Comparison of ENCODE assay signal across 14 mouse cellular contexts in genomic region chr10:23548322-23548721, GRCm38 (mm10).
"Had no signal": no experiment of that assay in that cellular context is flagged by ENCODE, and none has a peak within 500 bp of the region (broad histone marks: within the 10 kb centered on the region; RNA-seq: fewer than 3 reads in every experiment).

No protein-coding gene starts in this region.

- ATAC-seq: liver, embryonic 12.5 days had no signal

- H3K27ac ChIP-seq: kidney, embryonic 15.5 days; liver, embryonic 12.5 days; lung, embryonic 15.5 days; macrophage; midbrain, embryonic 15.5 days; neural tube, embryonic 12.5 days; stomach, postnatal 0 days had no signal

- H3K27me3 ChIP-seq: kidney, embryonic 15.5 days; liver, embryonic 12.5 days; lung, embryonic 15.5 days; megakaryocyte, embryonic 14.5 days; midbrain, embryonic 15.5 days; neural tube, embryonic 12.5 days had no signal

- H3K9ac ChIP-seq: kidney, embryonic 15.5 days; liver, embryonic 12.5 days; lung, embryonic 15.5 days; midbrain, embryonic 15.5 days; neural tube, embryonic 12.5 days had no signal

- H3K4me1 ChIP-seq: liver, embryonic 12.5 days; lung, embryonic 15.5 days; megakaryocyte, embryonic 14.5 days had no signal

- DNase-seq: kidney, adult 2 months; kidney, postnatal 25 days; left cerebral cortex, postnatal 4 days; lung, postnatal 14 days; thymus, postnatal 4 days had no signal

- H3K4me3 ChIP-seq: kidney, embryonic 15.5 days; liver, embryonic 12.5 days; lung, embryonic 15.5 days; megakaryocyte, embryonic 14.5 days; midbrain, embryonic 15.5 days; neural tube, embryonic 12.5 days had no signal

- H3K36me3 ChIP-seq: kidney, embryonic 15.5 days; liver, embryonic 12.5 days; lung, embryonic 15.5 days; midbrain, embryonic 15.5 days; neural tube, embryonic 12.5 days had no signal

- H3K4me2 ChIP-seq: kidney, embryonic 15.5 days; liver, embryonic 12.5 days; lung, embryonic 15.5 days; midbrain, embryonic 11.5 days; midbrain, embryonic 15.5 days; neural tube, embryonic 12.5 days had no signal

- H3K9me3 ChIP-seq: kidney, embryonic 15.5 days; liver, embryonic 12.5 days; lung, embryonic 15.5 days; midbrain, embryonic 15.5 days; neural tube, embryonic 12.5 days had no signal
